Mouse (Mus musculus): ENCODE data around the gene Cd276.

Cd276 gene

GRCm38 (mm10) chr9:58549694-58550093, 5.5 kb downstream of the Cd276 start:
- 70% methylated on average over 3 of the region's 3 CpGs for WGBS

- 54% methylated on average over 4 of the region's 4 CpGs for WGBS
These were observed 6.3 kb downstream of the Cd276 start for GRCm38 (mm10) chr9:58548897-58549296.

- WGBS = 50% methylated on average over 11 of the region's 11 CpGs
These were observed 8.4 kb downstream of the Cd276 start for GRCm38 (mm10) chr9:58546630-58547360.

GRCm38 (mm10) chr9:58545428-58545827, 9.8 kb downstream of the Cd276 start:
- 32% methylated on average over 6 of the region's 6 CpGs for WGBS

- WGBS = 41% methylated on average over 4 of the region's 4 CpGs
These were observed 10.3 kb downstream of the Cd276 start for GRCm38 (mm10) chr9:58544879-58545324.

- WGBS = 15% methylated on average over 6 of the region's 6 CpGs
These were observed 13.3 kb downstream of the Cd276 start for GRCm38 (mm10) chr9:58541895-58542338.

GRCm38 (mm10) chr9:58539886-58540285, 15.4 kb downstream of the Cd276 start:
- WGBS = 48% methylated on average over 5 of the region's 5 CpGs

GRCm38 (mm10) chr9:58537774-58538173, 17.5 kb downstream of the Cd276 start:
- WGBS = 62% methylated on average over 3 of the region's 3 CpGs

GRCm38 (mm10) chr9:58535447-58536134, 19.6 kb downstream of the Cd276 start:
- 77% methylated on average over 20 of the region's 20 CpGs for WGBS

- 50% methylated on average over 1 of the region's 1 CpGs for WGBS
These were observed 20.5 kb downstream of the Cd276 start for GRCm38 (mm10) chr9:58534766-58535165.

- 65% methylated on average over 6 of the region's 6 CpGs for WGBS
These were observed 21.9 kb downstream of the Cd276 start for GRCm38 (mm10) chr9:58533322-58533721.

GRCm38 (mm10) chr9:58532236-58532635, 23.0 kb downstream of the Cd276 start:
- WGBS = 47% methylated on average over 4 of the region's 4 CpGs

- WGBS = 94% methylated on average over 13 of the region's 13 CpGs
These were observed 24.8 kb downstream of the Cd276 start for GRCm38 (mm10) chr9:58530407-58530806.

GRCm38 (mm10) chr9:58527841-58528240, 27.4 kb downstream of the Cd276 start:
- WGBS = 69% methylated on average over 4 of the region's 4 CpGs

GRCm38 (mm10) chr9:58525108-58525507, 30.1 kb downstream of the Cd276 start:
- WGBS = 91% methylated on average over 4 of the region's 4 CpGs

- WGBS = 52% methylated on average over 4 of the region's 4 CpGs
These were observed 33.3 kb downstream of the Cd276 start for GRCm38 (mm10) chr9:58521883-58522423.

GRCm38 (mm10) chr9:58520816-58521581, 34.2 kb downstream of the Cd276 start:
- 84% methylated on average over 5 of the region's 5 CpGs for WGBS

- 76% methylated on average over 3 of the region's 3 CpGs for WGBS
These were observed 35.3 kb downstream of the Cd276 start for GRCm38 (mm10) chr9:58519953-58520352.

- 55% methylated on average over 9 of the region's 9 CpGs for WGBS
These were observed 37.1 kb downstream of the Cd276 start for GRCm38 (mm10) chr9:58517866-58518750.

- 80% methylated on average over 3 of the region's 3 CpGs for WGBS
These were observed 38.8 kb downstream of the Cd276 start for GRCm38 (mm10) chr9:58516480-58516879.

- WGBS = 78% methylated on average over 5 of the region's 5 CpGs
These were observed 41.5 kb downstream of the Cd276 start for GRCm38 (mm10) chr9:58513749-58514148.
